Mouse (Mus musculus) kidney, embryonic 16.5 days (tissue): ENCODE data around the gene Ppp4r3b. TPM values are rescaled to one million over a fixed set of nuclear protein-coding genes. Genes with fewer than 3 reads are reported as not detected.

Experiments
- ATAC-seq: fragments of 200-750 bp; cut with Nextera tagmentation; 2 replicates; pipeline ENCODE4 v1.8.0; 2017; ENCODE audit warnings: moderate TSS enrichment; ENCODE audit not compliant: low FRiP score, low TSS enrichment
- H3K27ac ChIP-seq: fragments of 300-500 bp; sonication (generic); 2 replicates; pipeline ENCODE4 v1.5.1; 2014; ENCODE audit warnings: low read length
- H3K27me3 ChIP-seq: fragments of 300-500 bp; sonication (generic); 2 replicates; pipeline ENCODE4 v1.6.1; 2014; ENCODE audit warnings: low read length, control low read depth, mixed read lengths; ENCODE audit not compliant: insufficient read depth
- H3K36me3 ChIP-seq: fragments of 300-500 bp; sonication (generic); 2 replicates; pipeline ENCODE4 v1.6.1; 2014; ENCODE audit warnings: low read length, control low read depth, mixed read lengths; ENCODE audit not compliant: insufficient read depth
- H3K4me1 ChIP-seq: fragments of 300-500 bp; sonication (generic); 2 replicates; pipeline ENCODE4 v1.6.1; 2014; ENCODE audit warnings: low read length, control low read depth, mixed read lengths; ENCODE audit not compliant: insufficient read depth
- H3K4me2 ChIP-seq: fragments of 300-500 bp; sonication (generic); replicated peaks from 2 replicates; pipeline ENCODE4 v1.6.1; 2014; ENCODE audit warnings: low read depth, low read length
- H3K4me3 ChIP-seq: fragments of 300-500 bp; sonication (generic); 2 replicates; pipeline ENCODE4 v1.5.1; 2014; ENCODE audit warnings: mild to moderate bottlenecking, low read length
- H3K9ac ChIP-seq: fragments of 300-500 bp; sonication (generic); replicated peaks from 2 replicates; pipeline ENCODE4 v1.6.1; 2014; ENCODE audit warnings: low read length
- H3K9me3 ChIP-seq: fragments of 300-500 bp; sonication (generic); 2 replicates; pipeline ENCODE4 v1.6.1; 2016; ENCODE audit warnings: low read length, control low read depth
- WGBS: fragments of 180-500 bp; shearing (Covaris S2); extraction: QIAGEN DNeasy Blood & Tissue Kit; methylation state at CpG from one replicate; pipeline ENCODE4 v1.1.7; 2014; 5-methylcytosine and 5-hydroxymethylcytosine counted together
- polyA plus RNA-seq: library from polyadenylated mRNA; unstranded; fragments of >200 nt; fragmentation: Nextera tagmentation; extraction: Ambion mirVana; gene quantifications from 2 replicates; pipeline ENCODE4 v1.2.1, GENCODE M21; 2015

Gene Ppp4r3b
- polyA plus RNA-seq, 1 experiment from 2014 or later = 82.6 TPM

DNA sequence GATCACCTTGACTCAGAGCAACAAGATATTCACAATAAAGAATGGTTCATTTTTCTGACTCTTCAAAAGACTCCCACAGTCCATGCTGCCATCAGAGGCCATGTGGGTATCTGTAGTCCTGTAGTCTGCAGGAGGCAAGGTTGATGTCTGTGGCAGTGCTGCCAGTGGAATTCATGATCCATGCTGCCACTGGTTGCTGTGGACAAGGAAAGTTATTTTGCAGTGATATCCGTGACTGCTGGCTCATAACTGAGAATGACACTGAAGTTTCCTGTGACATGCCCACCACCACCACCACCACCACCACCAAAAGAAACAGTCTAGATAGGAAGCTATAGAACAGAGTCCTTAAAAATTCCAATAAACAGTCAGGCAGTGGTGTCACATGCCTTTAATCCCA, 82.0 kb downstream of the Ppp4r3b start:
- H3K36me3 ChIP-seq = no peaks in the 10 kb centered on the region
- no peak overlapping the region for H3K27ac ChIP-seq
- H3K9ac ChIP-seq = no peak overlapping the region
- no peak overlapping the region for H3K4me3 ChIP-seq
- no peak for ATAC-seq
- no peaks in the 10 kb centered on the region for H3K27me3 ChIP-seq
- peaks cover 10% of the 10 kb centered on the region for H3K9me3 ChIP-seq
- no peak overlapping the region for H3K4me2 ChIP-seq
- no peaks in the 10 kb centered on the region for H3K4me1 ChIP-seq
- 68% methylated on average over 1 of the region's 1 CpGs for WGBS

- no peak overlapping the region for H3K9ac ChIP-seq
- H3K4me1 ChIP-seq = no peaks in the 10 kb centered on the region
- H3K36me3 ChIP-seq = no peaks in the 10 kb centered on the region
- H3K27me3 ChIP-seq = no peaks in the 10 kb centered on the region
- H3K4me2 ChIP-seq = no peak overlapping the region
- WGBS = 31% methylated on average over 3 of the region's 3 CpGs
- no peaks in the 10 kb centered on the region for H3K9me3 ChIP-seq
- H3K27ac ChIP-seq = no peak overlapping the region
- 0 out of 2 replicates have a peak, but pooled peaks have one; percentile 19 for ATAC-seq
- no peak overlapping the region for H3K4me3 ChIP-seq
Observed at GRCm38 (mm10) chr11:29267824-29268223, 95.1 kb downstream of the Ppp4r3b start.

Other genes starting within 250 kb of the Ppp4r3b start
- 45.0 and 46.1 TPM in 2 replicates for gene Pnpt1, start 42.1 kb upstream of the Ppp4r3b start, polyA plus RNA-seq
- gene Cfap36, start 74.5 kb downstream of the Ppp4r3b start, polyA plus RNA-seq = 58.3 and 61.5 TPM in 2 replicates
- 21.4 and 25.7 TPM in 2 replicates for gene Ccdc88a, start 200.8 kb downstream of the Ppp4r3b start, polyA plus RNA-seq